Mouse (Mus musculus) C2C12 (cell line): ENCODE results near the gene Pdpr.
"Not testable (repeated sequence)": the region's sequence is repeated elsewhere in the genome, so short reads cannot be mapped to it uniquely, and the experiment has no call there.

ENCODE experiments used
- CEBPB ChIP-seq: IDR thresholded peaks from one replicate; pipeline ENCODE4 v1.6.1; 2011; ENCODE audit warnings: low read depth, mild to moderate bottlenecking, control low read depth, moderate library complexity
- CTCF ChIP-seq: IDR thresholded peaks from one replicate; pipeline ENCODE4 v1.5.1; 2011; ENCODE audit not compliant: control insufficient read depth, insufficient read depth, insufficient read length
- MAX ChIP-seq: IDR thresholded peaks from one replicate; pipeline ENCODE4 v1.6.1; 2011; ENCODE audit warnings: mild to moderate bottlenecking, control low read depth
- MYOG ChIP-seq: IDR thresholded peaks from one replicate; pipeline ENCODE4 v1.6.1; 2011; ENCODE audit not compliant: control insufficient read depth, insufficient read length; ENCODE audit errors: extremely low read depth
- USF1 ChIP-seq: IDR thresholded peaks from one replicate; pipeline ENCODE4 v1.6.1; 2011; ENCODE audit warnings: low read depth, mild to moderate bottlenecking, control low read depth, moderate library complexity

DNA sequence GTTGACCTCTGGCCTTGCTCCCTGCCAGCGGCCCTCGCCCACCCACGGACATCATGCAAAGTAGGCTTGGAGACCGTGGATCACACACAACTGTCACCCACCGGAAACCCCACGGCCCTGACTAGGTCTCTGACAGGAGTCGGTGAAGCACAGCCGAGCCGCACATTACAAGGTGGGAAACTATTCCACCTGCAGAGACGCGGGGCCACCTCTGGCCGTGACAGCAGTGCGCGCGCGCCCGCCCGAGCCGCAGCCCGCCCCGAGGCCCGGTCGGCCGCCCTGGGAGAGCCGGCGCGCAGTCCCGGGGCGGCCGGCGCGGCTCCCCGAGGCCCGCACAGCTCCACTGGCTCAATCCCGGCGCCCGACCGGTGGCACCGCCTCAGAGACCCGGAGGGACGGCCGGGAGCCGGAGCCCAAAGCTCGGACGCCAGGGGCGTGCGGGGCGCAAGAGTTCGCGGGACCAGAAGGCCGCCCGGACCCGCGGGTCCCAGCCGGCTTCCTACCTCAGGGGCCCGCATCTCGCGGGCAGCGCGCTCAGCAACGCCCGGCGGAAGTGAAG is 50.5 kb downstream of the Pdpr start:
- not testable (repeated sequence) for TF ChIP-seq MAX, CTCF, USF1, MYOG, CEBPB
